Mouse (Mus musculus) ES-E14 (cell line): ENCODE measurements around the gene Tnfrsf1b. TPM values are rescaled to one million over a fixed set of nuclear protein-coding genes. Genes with fewer than 3 reads are reported as not detected.

ENCODE experiments used
- DNase-seq: peaks from one replicate; pipeline ENCODE4 v3.0.0-alpha.2; 2013; ENCODE audit warnings: low read depth, low spot score
- H3K27ac ChIP-seq: 2 replicates; pipeline ENCODE4 v1.5.1; 2012; ENCODE audit warnings: low read depth, mild to moderate bottlenecking, low read length, moderate library complexity, mixed read lengths; ENCODE audit not compliant: poor library complexity, insufficient read depth, severe bottlenecking
- H3K36me3 ChIP-seq: 2 replicates; pipeline ENCODE4 v1.6.1; 2012; ENCODE audit warnings: mild to moderate bottlenecking, low read length, moderate library complexity, mixed read lengths; ENCODE audit not compliant: control insufficient read depth, poor library complexity, insufficient read depth, severe bottlenecking
- H3K4me1 ChIP-seq, 2 experiments: fragments of 150-350 bp in 1 of 2; sonication (generic) in 1 of 2; 2 replicates each; pipeline ENCODE4 v1.6.1; 2012; ENCODE audit warnings: low read length in 2 of 2, mild to moderate bottlenecking in 1 of 2, mixed read lengths in 1 of 2; ENCODE audit not compliant: control insufficient read depth in 2 of 2, insufficient read depth in 2 of 2, poor library complexity in 1 of 2
- H3K4me3 ChIP-seq, 2 experiments: fragments of 150-350 bp in 1 of 2; sonication (generic) in 1 of 2; 2 replicates each; pipeline ENCODE4 v1.5.1; 2012; ENCODE audit warnings: low read length in 2 of 2, low read depth in 1 of 2, mild to moderate bottlenecking in 1 of 2, mixed read lengths in 1 of 2; ENCODE audit not compliant: insufficient read depth in 1 of 2, poor library complexity in 1 of 2, severe bottlenecking in 1 of 2
- H3K9ac ChIP-seq: 2 replicates; pipeline ENCODE4 v1.6.1; 2012; ENCODE audit warnings: low read depth, mild to moderate bottlenecking, low read length, mixed read lengths; ENCODE audit not compliant: poor library complexity, insufficient read depth, severe bottlenecking
- H3K9me3 ChIP-seq: fragments of 150-350 bp; sonication (generic); 2 replicates; pipeline ENCODE4 v1.6.1; 2012; ENCODE audit warnings: low read depth, mild to moderate bottlenecking, low read length; ENCODE audit not compliant: control insufficient read depth, insufficient read depth
- CHD2 ChIP-seq: IDR thresholded peaks from 2 replicates; pipeline ENCODE4 v1.6.1; 2014; ENCODE audit warnings: mild to moderate bottlenecking, low read depth, low read length, inconsistent platforms
- HCFC1 ChIP-seq: IDR thresholded peaks from 2 replicates; pipeline ENCODE4 v1.6.1; 2012; ENCODE audit warnings: low read length, inconsistent platforms, borderline replicate concordance; ENCODE audit not compliant: insufficient read depth
- MAFK ChIP-seq: IDR thresholded peaks from 2 replicates; pipeline ENCODE4 v1.6.1; 2014; ENCODE audit warnings: mild to moderate bottlenecking, low read depth, low read length, inconsistent platforms; ENCODE audit not compliant: insufficient read depth
- ZC3H11A ChIP-seq: IDR thresholded peaks from 2 replicates; pipeline ENCODE4 v1.6.1; 2012; ENCODE audit warnings: low read depth, mild to moderate bottlenecking, inconsistent platforms, low read length, borderline replicate concordance
- ZNF384 ChIP-seq: IDR thresholded peaks from 2 replicates; pipeline ENCODE4 v1.6.1; 2012; ENCODE audit warnings: low read depth, low read length, inconsistent platforms
- in situ Hi-C, 2 experiments: fragments of 600-800 bp; cut with MboI; formaldehyde crosslinking; loops; one replicate each; pipeline ENCODE4 v1.15.1; 2025; ENCODE audit warnings: low sequenced_read_pairs in 2 of 2, inconsistent platforms in 1 of 2; ENCODE audit not compliant: unreplicated experiment in 2 of 2
- total RNA-seq: library from RNA; depleted of rRNA; stranded (reverse); fragments of 300-350 nt; gene quantifications from 2 replicates; pipeline ENCODE4 v1.2.3, GENCODE M21; 2012

Gene Tnfrsf1b
- total RNA-seq, 1 experiment: 4.3 TPM

GRCm38 (mm10) chr4:145254418-145254817 is 7.7 kb upstream of the Tnfrsf1b start:
- Histone ChIP-seq H3K36me3 (no peaks in the 10 kb centered on the region), H3K4me3 (no peak overlapping the region; a peak in 1 of 4 replicates), H3K9me3 (no peaks in the 10 kb centered on the region), H3K27ac (no peak overlapping the region), H3K4me1 (peaks cover 18 to 20% of the 10 kb centered on the region in 2 experiments; a peak in 3 of 4 replicates), H3K9ac (peak overlapping the region; percentile 31; the same call in 1 of the 2 replicates)
- in situ Hi-C loops: no loop called here
- DNase-seq: no peak
- TF ChIP-seq MAFK (peak; percentile 55; the same call in 1 of the 2 replicates), HCFC1 (no peak), CHD2 (no peak), ZC3H11A (no peak), ZNF384 (no peak)

DNA sequence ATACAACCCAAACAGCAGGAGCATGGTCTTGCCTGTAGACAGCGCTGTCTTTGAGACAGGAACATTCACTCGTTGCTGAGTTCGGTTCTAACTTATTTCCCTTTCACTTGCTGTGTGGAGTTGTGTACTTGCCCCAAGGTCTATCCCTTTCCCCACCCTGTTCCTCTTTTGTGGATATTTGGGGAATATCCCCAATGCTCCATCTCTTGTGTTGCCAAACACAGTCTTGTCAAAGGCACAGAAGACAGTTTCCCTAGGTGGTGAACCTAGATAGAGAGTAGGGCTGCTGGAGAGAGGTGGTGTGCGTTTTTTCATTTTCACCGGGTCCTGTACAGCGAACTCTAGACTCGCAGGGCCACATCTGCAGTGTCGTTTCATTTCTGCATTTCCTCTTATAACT is 5.9 kb upstream of the Tnfrsf1b start:
- Histone ChIP-seq H3K9me3 (no peaks in the 10 kb centered on the region), H3K36me3 (no peaks in the 10 kb centered on the region), H3K4me3 (no peak overlapping the region), H3K4me1 (peaks cover 15 to 21% of the 10 kb centered on the region in 2 experiments; a peak in 3 of 4 replicates), H3K27ac (no peak overlapping the region), H3K9ac (no peak overlapping the region)
- DNase-seq: no peak
- no peak for TF ChIP-seq ZC3H11A
- no peak for TF ChIP-seq CHD2
- no peak for TF ChIP-seq MAFK
- TF ChIP-seq ZNF384: no peak
- in situ Hi-C loops: no loop called here

- in situ Hi-C loops: no loop called here
- Histone ChIP-seq H3K4me1 (peaks cover 16 to 21% of the 10 kb centered on the region in 2 experiments; a peak in 3 of 4 replicates), H3K4me3 (no peak overlapping the region), H3K9me3 (no peaks in the 10 kb centered on the region), H3K9ac (no peak overlapping the region), H3K27ac (no peak overlapping the region), H3K36me3 (no peaks in the 10 kb centered on the region)
- TF ChIP-seq HCFC1: no peak
- TF ChIP-seq MAFK: no peak
- no peak for TF ChIP-seq ZC3H11A
- TF ChIP-seq CHD2: no peak
- no peak for TF ChIP-seq ZNF384
- DNase-seq: no peak
Measured at GRCm38 (mm10) chr4:145251546-145251945, 4.9 kb upstream of the Tnfrsf1b start.

GRCm38 (mm10) chr4:145250002-145250401 is 3.3 kb upstream of the Tnfrsf1b start:
- in situ Hi-C loops: no loop called here
- TF ChIP-seq HCFC1 (no peak), ZC3H11A (no peak), MAFK (no peak), ZNF384 (no peak), CHD2 (no peak)
- no peak overlapping the region for H3K27ac ChIP-seq
- H3K9ac ChIP-seq: no peak overlapping the region
- H3K4me3 ChIP-seq: no peak overlapping the region
- H3K36me3 ChIP-seq: no peaks in the 10 kb centered on the region
- peaks cover 19 to 21% of the 10 kb centered on the region in 2 experiments; a peak in 3 of 4 replicates for H3K4me1 ChIP-seq
- H3K9me3 ChIP-seq: no peaks in the 10 kb centered on the region
- no peak for DNase-seq

GRCm38 (mm10) chr4:145247556-145247955 is 886 bp upstream of the Tnfrsf1b start:
- no peak overlapping the region for H3K27ac ChIP-seq
- no peaks in the 10 kb centered on the region for H3K36me3 ChIP-seq
- no peaks in the 10 kb centered on the region for H3K9me3 ChIP-seq
- no peak overlapping the region for H3K9ac ChIP-seq
- H3K4me1 ChIP-seq: peaks cover 14% of the 10 kb centered on the region in 2 experiments; a peak in 3 of 4 replicates
- DNase-seq: no peak
- H3K4me3 ChIP-seq: no peak overlapping the region
- TF ChIP-seq ZNF384: no peak
- TF ChIP-seq CHD2: no peak
- no peak for TF ChIP-seq ZC3H11A
- no peak for TF ChIP-seq HCFC1
- no peak for TF ChIP-seq MAFK
- in situ Hi-C loops: no loop called here
